Mouse (Mus musculus) T-helper 17 cell (primary cell): Measurements from ENCODE around the gene Adam15.

Experiments
- in situ Hi-C, 2 experiments: fragments of 300-600 bp; cut with MboI, MseI; formaldehyde crosslinking; loops; 1 replicate in 1 of 2; 2 replicates in 1 of 2; pipeline ENCODE4 v1.15.1; 2025; ENCODE audit warnings: high pct_unique_total_duplicates in 2 of 2

The Adam15 gene

DNA sequence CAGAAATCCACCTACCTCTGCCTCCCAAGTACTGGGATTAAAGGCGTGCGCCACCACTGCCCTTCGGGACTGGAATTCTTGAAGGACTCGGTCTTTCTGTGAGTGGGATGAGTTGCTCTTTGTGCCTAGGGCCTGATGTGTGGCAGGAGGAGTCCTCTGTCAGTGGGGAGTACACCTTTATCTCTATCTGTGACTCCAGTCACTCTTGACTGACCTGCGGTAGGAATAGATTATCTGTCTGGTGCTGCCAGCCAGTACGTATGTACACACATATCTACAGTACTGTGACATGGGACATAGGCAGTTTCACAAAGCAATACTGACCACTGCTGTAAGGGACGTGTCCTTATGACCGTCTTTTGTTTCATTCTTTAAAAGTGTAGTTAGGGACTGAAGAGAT is 23.9 kb downstream of the Adam15 start:
- in situ Hi-C loops, result no loop called here

DNA sequence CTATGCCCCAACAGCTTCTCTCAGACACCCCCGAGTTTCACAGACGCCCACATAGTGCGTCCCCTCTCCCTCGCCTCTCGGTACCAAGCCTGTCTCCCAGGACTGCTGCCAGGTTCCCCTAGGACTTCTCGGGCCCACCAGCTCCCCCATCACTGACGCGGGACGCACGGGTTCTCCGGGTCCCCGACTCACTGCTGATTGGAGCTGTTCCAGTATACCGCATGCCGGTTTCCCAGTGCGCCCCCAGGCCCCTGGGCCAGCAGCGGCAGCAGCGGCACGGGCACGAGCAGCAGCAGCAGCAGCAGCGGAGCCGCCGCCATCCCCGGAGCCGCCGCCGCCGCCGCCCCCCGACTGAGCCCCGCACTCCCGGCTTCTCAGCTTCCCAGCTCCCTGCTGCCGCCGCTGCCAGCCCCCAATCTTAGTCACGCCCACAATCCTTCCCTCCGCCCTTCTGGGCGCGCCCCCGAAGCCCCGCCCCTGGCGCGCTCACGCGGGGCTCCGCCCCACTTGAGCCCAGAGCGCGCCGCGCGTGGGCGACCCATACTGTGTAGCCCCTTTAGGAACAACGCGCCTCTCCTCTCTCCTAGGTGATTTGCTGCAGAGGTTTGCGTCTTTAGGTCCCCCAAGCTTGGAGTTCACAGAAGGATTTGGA is 27.2 kb downstream of the Adam15 start, which contains the start of gene Efna3:
Efna3 (minus strand) TSS at position 452 of the 652 bp plus-strand sequence.
- in situ Hi-C loops, result no loop called here

DNA sequence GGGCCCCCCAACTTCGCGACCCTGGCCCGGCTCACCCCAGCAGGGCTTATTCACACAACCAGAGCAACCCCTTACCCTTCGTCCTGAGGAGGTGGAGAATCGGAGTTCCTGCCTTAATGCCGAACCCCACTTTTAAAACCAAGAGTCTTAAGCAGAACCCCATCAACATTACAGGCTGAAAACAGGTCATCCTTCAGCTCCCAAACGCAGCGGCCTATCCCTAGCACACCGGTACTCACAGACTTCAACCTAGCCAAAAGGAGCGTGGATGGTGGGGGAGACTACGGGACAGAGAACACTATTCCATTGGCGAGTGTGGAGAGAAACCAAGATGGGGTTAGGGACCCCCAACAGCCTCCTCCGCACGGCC is 27.7 kb downstream of the Adam15 start:
- in situ Hi-C loops, result no loop called here

DNA sequence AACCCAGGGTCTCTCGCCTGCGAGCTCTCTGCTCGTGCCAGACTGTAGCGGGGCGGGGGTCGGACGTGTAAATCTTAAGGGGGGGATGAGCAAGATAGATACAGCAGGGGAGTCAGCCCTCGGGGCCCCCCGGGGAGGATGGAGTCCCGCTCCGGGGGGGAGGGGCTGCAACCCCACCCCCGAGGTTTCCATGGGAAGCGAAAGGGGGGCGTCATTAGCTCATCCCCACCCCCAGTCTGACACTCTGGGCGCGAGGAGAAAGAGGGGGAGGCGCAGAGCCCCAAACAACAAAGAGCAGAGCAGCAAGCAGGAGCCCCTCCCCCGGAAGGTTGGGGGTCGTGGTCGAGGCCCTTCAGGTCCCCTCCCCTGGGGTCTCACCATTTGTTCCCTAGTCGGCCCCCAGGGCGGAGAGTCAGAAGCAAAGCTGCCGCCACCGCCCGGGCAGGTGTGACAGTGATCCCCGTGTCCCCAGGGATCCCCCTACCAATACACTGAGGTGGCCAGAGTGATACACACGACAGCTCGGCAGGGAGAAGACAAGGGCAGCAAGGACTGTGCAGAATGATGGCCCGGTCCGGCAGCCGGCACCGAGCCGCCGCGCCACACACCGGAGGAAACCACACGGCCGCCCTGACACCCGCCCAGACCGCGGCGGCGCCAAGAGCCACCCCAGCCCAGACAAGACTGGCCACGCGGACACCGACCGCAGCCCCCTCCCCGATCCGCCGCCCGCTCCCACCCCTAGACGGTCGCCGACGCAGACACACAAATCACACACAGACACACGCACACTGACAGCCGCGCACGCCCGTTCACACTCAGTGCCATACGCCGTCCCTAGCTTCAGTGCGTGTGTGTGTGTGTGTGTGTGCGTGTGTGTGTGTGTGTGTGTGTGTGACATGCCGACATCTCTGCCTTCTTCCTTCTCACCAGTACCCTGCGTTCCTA is 28.3 kb downstream of the Adam15 start:
- in situ Hi-C loops, result no loop called here

DNA sequence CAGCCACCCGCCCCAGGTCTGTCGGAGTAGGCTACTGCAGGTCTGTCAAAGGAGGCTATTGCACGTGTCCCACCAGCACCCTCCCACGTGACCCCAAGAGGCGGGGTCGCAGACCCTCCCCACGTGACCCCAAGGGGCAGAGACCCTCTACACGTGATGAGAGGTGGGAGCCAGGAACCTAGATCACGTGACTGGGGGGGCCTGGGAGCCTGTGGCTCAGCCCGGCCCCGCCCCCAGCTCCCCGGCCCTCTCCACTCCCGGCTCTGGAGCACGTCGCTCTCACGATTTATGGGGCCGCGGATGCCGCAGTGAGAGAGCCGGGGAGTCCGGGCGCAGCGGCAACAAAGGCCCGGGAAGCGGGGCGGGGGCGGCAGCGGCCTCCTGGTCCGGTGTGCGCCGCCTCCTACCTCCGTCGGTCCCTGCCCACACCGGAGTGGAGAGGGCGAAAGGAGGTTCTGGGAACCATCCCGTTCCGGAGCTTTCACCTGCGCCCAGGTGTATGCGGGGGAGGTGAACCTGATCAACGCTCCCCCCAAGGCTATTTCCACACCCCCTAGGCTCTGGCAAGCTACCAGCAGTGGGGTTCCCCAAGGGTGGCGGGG is 29.1 kb downstream of the Adam15 start:
- in situ Hi-C loops, result no loop called here

DNA sequence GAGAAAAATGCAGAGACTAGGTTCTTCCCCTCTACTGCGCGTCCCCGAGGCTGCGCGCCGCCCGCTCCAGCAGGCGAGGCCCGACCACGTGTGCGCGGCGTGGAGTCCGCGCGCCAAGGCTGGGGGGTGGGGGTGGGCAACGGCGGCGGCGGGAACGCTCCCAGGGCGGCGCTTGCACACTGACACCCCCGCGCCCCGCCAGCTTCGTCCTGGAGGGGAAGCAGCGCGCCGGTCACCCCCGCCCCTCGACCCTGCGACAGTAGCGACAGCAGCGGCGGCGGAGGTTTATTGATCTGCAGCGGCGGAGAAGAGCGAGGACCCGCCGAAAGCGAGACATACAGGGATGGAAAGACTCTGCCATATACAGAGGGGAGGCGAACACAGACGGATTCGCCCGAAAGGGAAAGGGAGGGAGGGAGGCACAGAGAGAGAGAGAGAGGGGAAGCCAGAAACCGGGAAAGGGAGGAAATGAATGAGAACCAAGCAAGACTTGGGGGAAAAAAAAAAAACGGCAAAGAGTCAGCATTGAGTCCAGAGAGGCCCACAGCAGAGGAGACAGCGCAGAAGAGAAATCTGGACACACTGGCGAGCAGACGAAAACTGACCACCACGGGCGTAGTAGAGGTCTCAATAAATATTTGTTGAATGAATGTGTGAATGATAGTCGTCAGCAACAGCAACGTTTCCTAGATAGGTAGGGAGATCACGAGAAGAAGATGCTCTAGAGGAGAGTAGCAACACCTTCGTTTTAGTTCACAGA is 30.0 kb downstream of the Adam15 start:
- in situ Hi-C loops, result loop anchor here in 1 of 2 experiments (5.0 kb wide), 2 partner anchors 72 to 163 kb away; partner anchors contain the start of genes Krtcap2 and Trim46

DNA sequence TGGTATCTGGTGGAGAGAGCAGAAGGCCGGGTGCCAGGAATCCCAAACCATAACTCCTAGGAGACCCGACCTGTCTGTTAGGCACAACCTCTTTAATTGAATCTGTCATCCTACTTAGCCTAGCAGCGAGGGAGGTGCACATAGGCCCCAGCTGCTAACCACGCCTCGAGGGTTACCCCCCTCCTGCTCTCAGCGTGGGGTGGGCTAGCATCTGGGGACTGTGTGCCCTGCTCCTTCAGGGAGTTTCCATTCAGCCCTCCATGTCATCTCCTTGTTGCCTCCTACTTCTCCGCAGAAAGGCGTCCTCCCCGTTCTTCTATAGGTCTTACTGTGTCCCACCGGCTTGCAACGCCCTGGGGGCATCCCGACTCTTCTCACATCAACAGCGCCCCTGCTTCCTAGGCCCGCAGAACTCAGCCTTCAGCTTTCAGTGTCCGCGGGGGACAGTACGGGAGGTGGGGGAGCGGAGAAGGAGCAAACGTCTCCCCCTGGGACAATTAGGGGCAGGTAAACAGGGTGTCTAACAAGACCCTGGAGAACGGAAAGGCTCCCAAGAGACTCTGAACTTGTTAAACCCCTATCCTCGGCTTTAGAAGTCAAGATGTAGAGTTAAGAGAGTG is 30.7 kb downstream of the Adam15 start:
- in situ Hi-C loops, result loop anchor here in 1 of 2 experiments (5.0 kb wide), 2 partner anchors 72 to 163 kb away; partner anchors contain the start of genes Krtcap2 and Trim46

DNA sequence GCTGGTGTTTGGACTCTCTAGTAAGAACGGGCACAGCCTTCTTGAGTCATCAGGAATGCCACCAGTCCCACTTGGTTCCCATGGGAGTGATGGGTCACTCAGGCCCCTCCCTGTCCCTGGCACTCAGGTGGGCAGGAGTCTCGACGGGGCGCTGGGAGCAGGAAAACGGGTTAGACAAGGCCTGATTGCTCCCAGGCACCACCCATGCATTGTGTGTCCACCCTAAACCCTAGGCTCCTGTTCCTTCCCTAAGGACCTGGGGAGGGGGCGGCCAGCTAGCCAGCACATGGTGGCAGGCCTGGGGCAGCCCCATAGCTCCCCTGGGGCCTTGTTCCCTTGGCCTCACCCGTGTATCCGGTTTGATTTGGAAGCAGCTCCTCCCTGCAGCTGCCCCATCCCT is 31.5 kb downstream of the Adam15 start:
- in situ Hi-C loops, result loop anchor here in 1 of 2 experiments (5.0 kb wide), 2 partner anchors 71 to 164 kb away; partner anchors contain the start of genes Krtcap2 and Trim46

DNA sequence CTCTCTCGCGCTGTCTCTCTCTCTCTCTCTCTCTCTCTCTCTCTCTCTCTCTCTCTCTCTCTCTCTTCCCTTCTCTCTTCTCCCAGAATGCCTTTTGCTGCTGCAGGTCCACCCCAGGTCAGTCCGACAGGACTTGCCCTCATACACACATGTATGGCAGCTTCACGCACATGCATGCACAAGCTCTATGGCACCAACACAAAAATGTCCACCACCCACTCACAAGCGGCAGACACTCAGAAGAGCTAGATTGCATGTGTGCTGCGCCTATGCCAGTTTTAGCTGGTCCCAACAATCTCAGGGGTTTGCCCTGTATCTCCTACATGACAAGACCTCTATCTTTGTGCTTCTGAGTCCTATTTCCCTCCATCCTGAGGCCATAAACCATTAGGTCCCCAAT is 32.5 kb downstream of the Adam15 start:
- in situ Hi-C loops, result loop anchor here in 1 of 2 experiments (5.0 kb wide), 2 partner anchors 70 to 165 kb away; partner anchors contain the start of genes Krtcap2 and Trim46

DNA sequence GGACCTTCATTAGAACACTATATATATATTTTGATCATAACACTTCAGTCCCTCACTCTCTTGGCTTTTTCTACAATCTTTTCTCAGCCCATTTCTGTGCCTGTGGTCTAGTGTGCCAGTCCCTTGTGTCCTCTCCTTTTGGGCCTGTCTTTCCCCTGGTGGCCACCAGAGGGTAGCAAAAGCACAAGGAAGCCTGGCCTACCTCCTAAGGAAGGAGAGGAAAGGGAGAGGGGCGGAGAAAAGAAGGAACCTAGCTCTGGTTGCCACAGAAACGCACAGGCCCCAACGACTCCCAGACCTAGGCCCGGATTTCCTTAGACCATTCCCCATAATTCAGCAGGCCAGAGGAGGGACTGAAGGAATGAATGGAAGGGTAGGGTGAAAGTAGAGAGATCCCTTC is 33.0 kb downstream of the Adam15 start:
- in situ Hi-C loops, result loop anchor here in 1 of 2 experiments (5.0 kb wide), 2 partner anchors 70 to 165 kb away; partner anchors contain the start of genes Krtcap2 and Trim46

DNA sequence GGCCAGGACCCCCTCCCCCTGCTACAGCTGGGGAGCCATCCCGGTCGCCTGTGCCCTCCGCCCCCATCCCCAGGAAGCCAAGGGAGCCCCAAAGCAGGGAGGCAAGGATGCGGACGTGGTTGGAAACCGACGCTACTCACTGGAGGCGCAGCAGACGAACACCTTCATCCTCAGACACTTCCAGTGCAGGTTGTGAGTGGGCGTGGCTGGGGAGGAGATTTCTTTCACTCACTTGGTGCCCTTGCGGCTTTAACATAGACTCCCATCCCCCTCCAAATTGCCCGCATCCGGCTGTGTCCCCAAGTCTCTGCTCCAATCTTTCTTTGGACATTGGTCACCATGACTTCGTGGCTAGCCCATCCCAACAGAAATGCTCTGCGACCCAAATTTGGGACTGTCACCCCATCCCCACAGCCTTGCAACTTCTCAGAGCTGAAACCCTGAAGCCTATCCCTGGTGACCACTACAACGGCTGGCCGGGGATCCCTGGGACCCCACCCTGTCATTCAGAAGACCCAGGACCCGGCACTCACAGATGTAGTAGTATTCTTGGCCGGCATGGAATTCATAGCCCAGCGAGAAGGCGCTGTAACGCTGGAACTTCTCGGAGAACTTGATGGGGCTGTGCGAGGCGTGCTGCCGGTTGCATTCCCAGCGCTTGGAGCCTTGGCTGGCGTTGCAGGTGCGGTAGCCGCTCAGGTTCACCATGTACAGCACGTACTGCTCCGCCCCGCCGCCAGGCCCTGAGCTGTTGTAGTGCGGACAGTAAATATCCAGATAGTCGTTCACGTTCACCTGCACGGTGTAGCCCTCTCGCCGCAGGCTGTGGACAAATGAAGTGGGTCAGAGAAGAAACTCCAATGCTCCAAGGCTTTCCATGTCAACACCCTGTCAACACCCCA is 33.6 kb downstream of the Adam15 start:
- in situ Hi-C loops, result loop anchor here in 1 of 2 experiments (5.0 kb wide), 2 partner anchors 69 to 166 kb away; partner anchors contain the start of genes Krtcap2 and Trim46

DNA sequence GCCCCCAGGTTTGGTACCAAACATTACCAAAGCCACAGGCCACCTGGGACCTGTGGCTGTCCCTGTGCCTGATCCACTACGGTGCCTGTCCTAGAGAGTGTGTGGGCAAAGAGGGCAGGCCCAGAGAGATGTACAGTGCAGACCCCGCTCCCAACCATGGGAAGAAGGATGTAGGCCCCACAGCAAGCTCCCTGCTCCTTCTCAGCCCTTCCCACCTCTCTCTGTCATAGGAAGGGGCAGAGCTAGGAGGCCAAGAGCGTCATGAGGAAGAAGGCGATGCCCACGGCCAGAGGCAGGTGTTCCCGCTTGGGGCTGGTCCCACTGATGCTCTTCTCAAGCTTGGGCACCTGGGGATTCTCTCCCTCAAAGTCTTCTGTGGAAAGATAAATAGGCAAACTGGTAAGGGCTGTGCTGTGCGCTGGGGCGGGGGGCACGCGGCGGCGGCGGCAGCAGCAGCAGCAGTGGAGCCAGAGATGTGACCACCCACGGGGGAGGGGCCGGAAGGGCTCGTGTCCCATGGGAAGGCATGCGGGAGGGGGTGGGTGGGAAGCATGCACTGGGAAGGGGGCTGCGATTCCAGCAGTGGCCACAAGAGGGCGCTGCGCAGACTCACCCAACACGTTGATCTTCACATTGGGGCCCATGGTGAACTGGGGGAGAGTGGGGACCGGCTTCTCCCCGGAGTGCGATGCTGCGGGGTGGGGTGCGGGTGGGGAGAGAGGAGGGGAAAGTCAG is 34.4 kb downstream of the Adam15 start:
- in situ Hi-C loops, result loop anchor here in 1 of 2 experiments (5.0 kb wide), 2 partner anchors 68 to 167 kb away; partner anchors contain the start of genes Krtcap2 and Trim46

DNA sequence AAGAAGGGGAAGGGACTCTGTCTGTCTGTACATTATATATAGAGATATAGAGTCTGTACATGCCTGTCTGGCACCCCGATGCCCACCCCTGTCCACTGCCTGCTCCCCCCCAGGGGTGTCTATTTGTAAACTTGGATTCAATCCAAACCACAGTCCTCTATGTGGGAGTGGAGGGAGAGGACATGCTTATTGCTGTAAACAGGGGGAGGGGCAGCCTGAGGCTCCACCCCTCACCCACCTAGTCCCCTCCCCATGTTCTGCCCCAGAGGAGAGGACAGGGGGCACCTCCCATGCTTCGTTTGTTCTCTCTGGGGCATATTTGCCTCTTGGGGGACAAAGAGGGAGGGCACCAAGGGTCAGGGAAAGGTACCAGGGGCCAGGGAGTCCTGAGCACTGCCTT is 35.0 kb downstream of the Adam15 start:
- in situ Hi-C loops, result loop anchor here in 1 of 2 experiments (5.0 kb wide), 2 partner anchors 67 to 168 kb away; partner anchors contain the start of genes Krtcap2 and Trim46

DNA sequence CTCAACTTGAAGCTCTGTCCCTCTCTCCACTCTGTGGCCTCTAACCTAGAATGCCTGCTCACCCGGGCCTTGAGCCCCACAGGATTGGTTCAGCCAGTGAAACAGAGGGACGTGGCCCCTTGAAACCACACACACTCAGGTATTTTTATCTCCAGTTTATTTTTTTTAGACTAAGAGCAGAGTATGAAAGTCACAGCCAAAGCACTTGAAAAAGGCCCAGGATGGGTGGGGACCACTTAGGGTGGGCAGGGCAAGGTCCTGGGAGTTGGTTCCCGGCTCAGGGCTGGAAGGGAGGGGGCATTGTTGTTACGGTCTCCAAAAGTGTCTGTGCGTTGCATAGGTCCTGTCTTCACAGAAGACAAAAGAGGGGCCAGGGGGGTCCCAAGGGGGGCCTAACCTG is 35.5 kb downstream of the Adam15 start:
- in situ Hi-C loops, result no loop called here

DNA sequence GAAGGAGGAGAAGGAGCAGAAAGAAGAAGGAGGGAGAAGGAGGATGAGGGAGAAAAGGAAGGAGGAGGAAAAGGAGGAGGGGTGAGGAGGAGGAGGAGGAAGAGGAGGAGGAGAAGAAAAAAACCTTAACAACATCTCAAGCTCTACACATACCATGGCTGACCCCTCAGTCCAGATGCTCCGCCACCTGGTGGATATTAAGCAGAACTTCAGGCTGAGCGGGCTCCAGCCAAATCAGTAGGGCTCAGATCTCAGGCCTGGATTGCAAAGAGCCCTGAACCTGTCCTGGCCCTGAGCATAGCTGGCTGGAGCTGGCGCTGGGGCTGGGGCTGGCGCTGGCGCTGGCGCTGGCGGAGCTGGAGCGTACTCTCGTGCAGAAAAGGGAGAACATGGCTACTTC is 41.7 kb downstream of the Adam15 start:
- in situ Hi-C loops, result loop anchor here in 1 of 2 experiments (5.0 kb wide), 1 partner anchor 61 kb away; the partner anchor contains the start of genes Krtcap2 and Trim46

DNA sequence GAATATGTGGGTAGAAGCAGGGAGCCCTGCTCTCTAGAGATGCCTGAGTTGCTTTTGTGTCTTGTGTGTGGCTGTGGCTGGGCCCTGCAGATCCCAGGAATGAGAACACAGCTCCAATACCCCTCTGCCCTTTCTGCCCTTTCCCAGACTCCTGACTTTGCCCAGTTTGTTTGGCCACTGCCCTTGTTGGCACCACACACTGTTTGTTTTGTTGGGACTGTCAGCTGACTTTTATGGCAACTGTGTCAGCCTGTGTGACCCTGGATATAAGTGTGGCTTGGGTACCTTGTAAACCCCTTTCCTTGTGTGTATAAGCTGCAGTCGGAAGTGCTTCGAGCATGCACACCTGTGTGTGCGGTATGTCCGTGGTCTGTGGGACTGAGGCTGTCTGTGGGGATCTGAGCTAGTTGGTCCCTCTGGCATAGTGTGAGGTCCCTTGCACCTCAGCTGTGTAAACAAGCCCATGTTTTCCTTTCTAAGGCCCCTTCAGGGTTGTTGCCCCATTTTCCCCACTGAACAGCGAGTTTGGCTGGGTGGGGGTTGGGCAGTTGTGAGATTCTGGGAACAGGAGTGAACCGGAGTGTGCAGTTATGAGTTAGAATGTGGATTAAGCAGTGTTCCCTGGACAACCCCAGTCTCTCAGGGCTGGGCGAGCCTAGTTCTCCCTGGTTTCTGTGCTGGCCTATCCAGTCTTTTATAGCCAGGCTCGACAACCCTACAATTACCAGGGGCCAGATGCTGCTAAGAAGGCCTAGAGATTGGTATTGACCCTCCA is 44.1 kb downstream of the Adam15 start:
- in situ Hi-C loops, result loop anchor here in 1 of 2 experiments (5.0 kb wide), 1 partner anchor 58 kb away; the partner anchor contains the start of genes Krtcap2 and Trim46

DNA sequence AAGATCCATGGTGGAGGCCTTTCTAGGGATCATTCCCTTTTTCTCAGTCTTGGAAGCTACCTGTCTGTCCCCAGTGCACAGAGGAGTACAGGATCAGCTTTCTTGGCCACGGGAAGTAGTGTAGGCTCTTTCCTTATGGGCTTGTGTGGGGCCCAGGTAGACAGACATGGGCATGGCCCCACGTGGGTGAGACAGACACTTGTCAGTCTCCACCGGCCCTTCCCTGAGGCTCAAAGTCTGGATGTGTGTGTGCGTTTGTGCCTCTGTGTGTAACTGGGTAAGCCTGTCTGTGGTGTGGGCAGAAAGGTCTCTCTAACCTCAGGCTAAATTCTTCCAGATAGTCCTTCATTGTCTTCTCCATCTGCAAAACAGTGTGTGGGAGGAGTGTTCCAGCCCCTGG is 44.7 kb downstream of the Adam15 start:
- in situ Hi-C loops, result loop anchor here in 1 of 2 experiments (5.0 kb wide), 1 partner anchor 58 kb away; the partner anchor contains the start of genes Krtcap2 and Trim46
